Mouse (Mus musculus) C2C12 (cell line): ENCODE measurements around the gene Slc23a2.

Source experiments
- CEBPB ChIP-seq: IDR thresholded peaks from one replicate; pipeline ENCODE4 v1.6.1; 2011; ENCODE audit warnings: low read depth, mild to moderate bottlenecking, control low read depth, moderate library complexity
- CTCF ChIP-seq: IDR thresholded peaks from one replicate; pipeline ENCODE4 v1.5.1; 2011; ENCODE audit not compliant: control insufficient read depth, insufficient read depth, insufficient read length
- FOSL1 ChIP-seq: IDR thresholded peaks from one replicate; pipeline ENCODE4 v1.8.0; 2011; ENCODE audit warnings: mild to moderate bottlenecking, low read length; ENCODE audit not compliant: poor library complexity, insufficient read depth, severe bottlenecking
- MAX ChIP-seq: IDR thresholded peaks from one replicate; pipeline ENCODE4 v1.6.1; 2011; ENCODE audit warnings: mild to moderate bottlenecking, control low read depth
- MYOD1 ChIP-seq: IDR thresholded peaks from one replicate; pipeline ENCODE4 v1.6.1; 2011; ENCODE audit warnings: low read depth; ENCODE audit not compliant: control insufficient read depth, insufficient read length
- MYOG ChIP-seq: IDR thresholded peaks from one replicate; pipeline ENCODE4 v1.6.1; 2011; ENCODE audit not compliant: control insufficient read depth, insufficient read length; ENCODE audit errors: extremely low read depth
- USF1 ChIP-seq: IDR thresholded peaks from one replicate; pipeline ENCODE4 v1.6.1; 2011; ENCODE audit warnings: low read depth, mild to moderate bottlenecking, control low read depth, moderate library complexity

DNA sequence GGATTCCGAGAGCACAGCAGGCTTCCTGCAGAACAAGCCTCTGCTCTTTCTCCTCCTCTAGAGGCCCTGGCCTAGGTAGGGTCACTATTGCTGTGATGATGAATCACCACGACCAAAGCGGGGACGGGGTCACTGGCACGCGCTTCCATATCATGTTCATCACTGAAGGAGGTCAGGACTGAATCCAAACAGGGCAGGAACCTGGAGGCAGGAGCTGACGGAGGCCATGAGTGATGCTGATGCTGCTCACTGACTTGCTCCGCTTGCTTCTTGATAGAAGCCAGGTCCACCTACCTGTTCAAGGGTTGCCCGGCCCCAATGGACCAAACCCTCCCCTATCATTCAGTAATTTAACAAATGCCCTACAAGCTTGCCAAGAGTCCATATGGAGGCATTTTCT lies 35.9 kb downstream of the Slc23a2 start:
- TF ChIP-seq CTCF (no peak), MAX (no peak), CEBPB (no peak), USF1 (no peak), FOSL1 (no peak), MYOD1 (no peak), MYOG (no peak)
